Mouse (Mus musculus) kidney, postnatal 4 days (tissue): ENCODE measurements around the gene Pxmp2.

Source experiments
- DNase-seq, 2 experiments: peaks; one replicate each; pipeline ENCODE4 v3.0.0; 2021; ENCODE audit warnings: mixed read lengths in 2 of 2

The Pxmp2 gene

DNA sequence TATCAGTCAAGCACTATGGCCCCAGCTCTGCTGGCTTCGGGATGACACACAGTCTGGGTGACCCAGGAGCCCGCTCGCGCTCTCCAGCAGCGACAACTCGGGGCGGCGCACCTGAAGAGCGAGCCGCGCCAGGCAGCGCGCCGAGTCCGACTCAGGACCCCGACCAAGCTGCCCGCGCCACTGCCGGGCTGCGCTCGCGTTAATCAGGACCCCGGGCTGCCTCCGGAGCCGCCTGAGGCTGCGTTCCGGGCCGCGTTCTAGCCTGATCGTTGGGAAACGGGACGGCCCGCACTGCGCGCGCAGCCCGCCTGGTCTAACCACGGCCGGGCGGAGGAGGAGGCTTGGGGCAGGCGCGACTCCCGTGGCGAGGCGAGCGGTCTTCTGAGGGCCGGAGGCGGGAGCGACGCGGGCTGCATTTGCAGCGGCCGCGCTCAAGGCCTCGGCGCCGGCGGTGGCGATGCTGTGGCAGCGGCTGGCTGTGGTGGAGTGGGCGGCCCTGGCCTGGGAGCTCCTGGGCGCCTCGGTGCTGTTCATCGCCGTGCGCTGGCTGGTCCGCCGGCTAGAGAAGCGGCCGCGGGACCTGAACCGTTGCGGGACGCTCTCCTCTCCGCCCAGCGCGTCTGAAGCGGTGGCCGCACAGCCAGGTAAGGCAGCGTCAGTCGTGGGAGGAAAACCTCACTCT is 55.1 kb downstream of the Pxmp2 start, which contains the start of gene Ankle2:
TSS of gene Ankle2 (plus strand) at position 225 of the 682 bp plus-strand sequence.
- DNase-seq, result peak; percentile 94 to 96

DNA sequence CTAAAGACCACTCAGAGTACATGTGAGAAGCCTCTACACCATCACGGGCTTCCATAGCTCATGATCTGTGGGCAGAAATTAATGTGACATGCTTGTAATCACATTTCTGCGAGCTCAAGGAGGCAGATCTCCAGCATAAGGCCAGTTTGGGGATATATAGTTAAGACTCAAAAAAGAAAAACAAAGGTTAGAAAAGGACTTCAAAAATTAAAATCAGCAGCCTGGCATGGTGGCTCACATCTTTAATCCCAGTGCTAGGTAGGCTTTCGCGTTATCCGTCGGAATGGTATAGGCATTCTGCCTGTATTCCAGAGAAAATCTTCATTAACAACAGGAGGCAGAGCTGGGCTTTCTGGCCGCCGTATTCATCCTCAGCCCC is 55.6 kb downstream of the Pxmp2 start:
- peak in 1 of 2 experiments; percentile 3 for DNase-seq

DNA sequence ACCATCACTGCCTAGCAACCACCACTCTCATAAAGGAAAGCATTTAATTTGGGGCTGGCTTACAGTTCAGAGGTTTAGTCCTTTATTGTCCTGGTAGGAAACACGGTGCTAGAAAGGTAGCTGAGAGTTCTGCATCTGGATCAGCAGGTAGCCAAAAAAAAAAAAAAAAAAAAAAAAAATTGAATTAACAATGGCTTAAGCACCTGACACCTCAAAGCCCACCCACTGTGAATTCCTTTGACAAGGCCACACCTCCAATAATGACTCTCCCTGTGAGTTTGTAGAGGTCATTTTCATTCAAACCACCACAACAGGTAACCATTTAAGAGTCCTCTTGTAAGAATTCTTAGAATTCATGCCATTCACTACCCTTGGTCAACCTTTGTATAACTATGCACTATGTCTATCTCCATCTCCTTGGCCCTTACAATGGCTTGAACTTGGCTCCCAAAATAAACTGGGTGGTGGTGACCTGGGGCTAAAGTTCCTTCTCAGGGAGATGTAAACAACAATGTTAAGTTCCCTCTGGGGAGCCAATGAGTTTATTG is 58.6 kb downstream of the Pxmp2 start:
- DNase-seq, result no peak

DNA sequence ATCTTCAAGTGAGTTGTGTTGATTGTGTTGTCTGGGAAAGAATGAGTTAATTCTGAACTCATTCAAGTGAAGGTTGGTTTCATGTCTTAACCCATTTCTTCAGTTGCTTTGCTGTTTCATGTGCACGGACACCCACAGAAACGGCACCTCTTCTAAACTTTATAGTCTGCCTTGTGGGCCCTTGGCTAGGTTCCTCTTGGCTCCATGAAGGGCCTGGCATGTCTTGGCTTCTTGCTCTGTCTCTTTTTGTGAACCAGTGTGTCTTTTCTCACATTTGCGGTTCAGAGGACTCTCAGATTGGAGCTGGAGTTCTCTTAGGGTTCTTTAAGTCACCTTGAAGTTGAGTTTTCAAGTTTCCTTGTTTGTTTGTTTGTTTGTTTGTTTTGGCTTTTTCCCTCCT is 60.9 kb downstream of the Pxmp2 start:
- no peak for DNase-seq
